Mouse (Mus musculus): ENCODE measurements around the gene Gpc6.

Gene Gpc6

GRCm38 (mm10) chr14:117755231-117755630 is 830.1 kb downstream of the Gpc6 start:
- DNase-seq, result no peak

GRCm38 (mm10) chr14:117756505-117756904 is 831.4 kb downstream of the Gpc6 start:
- DNase-seq, result no peak

DNA sequence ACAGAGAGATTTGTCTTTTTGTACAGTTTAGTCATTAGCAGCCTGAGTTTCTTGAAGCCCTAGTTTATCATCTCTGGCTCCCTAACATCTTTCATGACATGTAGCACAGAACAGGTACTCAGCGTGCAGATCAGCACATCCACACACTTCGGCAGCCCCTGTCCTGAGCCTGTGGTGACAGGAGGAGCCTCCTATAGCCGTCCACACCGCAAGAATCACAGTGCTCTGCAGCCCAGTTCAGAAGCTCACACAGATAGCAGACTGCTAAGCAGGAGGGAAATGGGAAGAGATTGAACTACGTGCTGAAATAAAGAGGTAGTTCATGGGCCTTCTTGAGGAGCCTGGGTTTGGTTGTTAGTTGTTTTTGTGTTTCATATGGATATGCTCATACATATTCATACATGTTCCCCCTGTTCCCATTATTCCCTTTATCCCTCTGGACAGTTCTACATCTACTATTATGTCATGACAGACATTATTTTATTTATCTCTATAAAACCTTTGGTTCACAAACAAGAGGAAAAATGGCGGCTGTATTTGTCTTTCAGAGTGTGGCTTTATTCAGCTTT is 832.8 kb downstream of the Gpc6 start:
- DNase-seq, result no peak

- no peak for DNase-seq
Measured at GRCm38 (mm10) chr14:117760830-117761517, 835.9 kb downstream of the Gpc6 start.

- DNase-seq, result no peak
Measured at GRCm38 (mm10) chr14:117762934-117763333, 837.8 kb downstream of the Gpc6 start.

- no peak for DNase-seq
Measured at GRCm38 (mm10) chr14:117767861-117768260, 842.7 kb downstream of the Gpc6 start.

GRCm38 (mm10) chr14:117768697-117769096 is 843.6 kb downstream of the Gpc6 start:
- DNase-seq, result no peak

- no peak for DNase-seq
Measured at GRCm38 (mm10) chr14:117773373-117773772, 848.3 kb downstream of the Gpc6 start.

DNA sequence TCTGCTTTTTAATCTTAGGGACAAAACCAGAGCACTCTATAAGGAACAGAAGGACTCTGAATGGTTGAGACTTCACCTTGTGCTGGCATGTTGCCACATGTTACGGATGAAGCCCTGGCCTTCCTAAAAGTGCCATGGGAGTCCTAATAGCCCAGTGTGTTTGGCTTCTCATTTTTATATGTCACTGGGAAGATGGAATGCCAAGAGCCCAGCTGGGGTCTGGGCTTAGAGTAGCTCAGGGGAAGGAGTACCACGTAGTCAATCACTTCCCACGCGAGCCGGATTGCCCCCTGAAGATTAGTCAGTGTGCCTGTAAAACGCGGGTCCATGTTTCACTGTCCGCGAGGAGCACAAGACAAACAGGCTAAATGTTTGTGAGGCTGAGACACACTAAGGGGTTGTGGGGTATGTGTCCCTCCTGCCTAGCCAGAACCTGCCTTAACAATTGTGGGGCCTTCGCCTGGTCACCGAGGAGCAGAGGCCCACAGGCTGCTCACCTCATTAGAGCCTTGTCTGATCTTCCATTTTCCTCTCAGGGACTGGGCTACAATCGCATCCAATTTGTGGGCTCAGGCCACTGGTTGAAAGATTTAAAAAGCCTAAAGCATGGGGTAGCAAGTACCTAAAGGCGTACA is 852.9 kb downstream of the Gpc6 start:
- DNase-seq, result no peak

- no peak for DNase-seq
Measured at GRCm38 (mm10) chr14:117778538-117779413, 853.7 kb downstream of the Gpc6 start.

DNA sequence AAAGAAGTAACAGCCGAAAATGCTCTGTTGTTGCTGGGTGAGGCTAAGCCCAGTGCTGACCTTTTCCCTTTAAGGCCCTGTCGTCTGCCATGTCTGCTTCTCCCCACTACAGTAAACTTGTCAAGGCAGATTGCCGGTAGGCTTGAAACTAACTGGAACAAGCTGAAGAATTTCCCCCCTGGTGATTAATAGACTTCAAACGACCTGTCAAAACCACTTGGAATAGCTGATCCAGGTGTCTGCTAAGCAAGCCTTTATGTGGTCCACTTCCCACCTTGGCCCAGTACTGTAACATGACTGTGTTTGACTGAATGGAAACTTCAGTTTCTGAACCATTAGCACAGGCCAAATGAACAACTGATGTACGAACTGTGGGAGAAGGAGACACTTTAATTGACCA is 856.6 kb downstream of the Gpc6 start:
- DNase-seq, result no peak

DNA sequence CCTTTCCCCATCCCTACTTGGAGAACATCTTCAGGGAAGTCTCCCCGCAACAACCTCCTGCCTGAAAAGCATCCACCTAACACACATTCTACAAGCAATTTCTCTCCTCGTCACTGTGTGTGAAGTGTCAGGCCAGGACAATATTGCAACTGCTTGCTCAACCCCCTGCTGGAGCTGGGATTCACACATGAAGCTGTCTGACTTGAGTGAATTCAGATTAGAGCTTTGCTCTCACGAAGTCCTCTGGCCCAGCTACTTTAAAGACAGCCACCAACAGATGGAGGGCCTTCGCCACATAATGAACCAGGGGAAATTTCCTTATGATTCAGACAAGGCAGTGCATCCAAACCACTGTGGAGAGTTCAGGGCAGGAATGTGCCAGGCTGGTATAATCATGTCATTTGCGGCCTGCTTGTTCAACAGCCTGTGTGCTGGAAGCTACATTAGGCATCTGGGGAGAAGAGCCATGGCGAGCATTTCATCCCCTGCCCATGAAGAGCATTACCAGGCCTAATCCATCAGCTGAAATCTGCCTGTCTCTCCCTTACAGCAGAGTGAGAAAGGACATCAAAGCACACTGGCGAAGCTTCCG is 858.7 kb downstream of the Gpc6 start:
- DNase-seq, result no peak

DNA sequence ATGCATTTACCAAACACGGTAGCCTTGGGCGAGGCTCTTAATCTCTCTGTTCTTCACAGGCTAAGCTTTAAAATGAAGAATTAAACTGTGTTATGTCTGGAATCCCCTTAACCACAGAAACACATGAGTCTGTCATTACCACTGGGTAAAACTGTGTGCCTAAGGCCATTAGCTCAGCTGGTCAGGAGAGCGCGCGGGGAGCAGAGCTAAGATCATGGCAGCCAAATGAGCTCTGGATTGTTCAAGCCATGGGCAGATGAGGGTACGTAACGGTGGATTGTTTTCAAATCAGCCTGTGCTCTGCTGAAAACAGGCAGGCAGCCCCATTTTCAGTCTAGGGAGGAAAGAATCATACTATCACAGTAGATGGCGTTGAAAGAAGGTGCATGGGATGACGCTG is 859.8 kb downstream of the Gpc6 start:
- no peak for DNase-seq

- DNase-seq, result no peak
Measured at GRCm38 (mm10) chr14:117785507-117786085, 860.5 kb downstream of the Gpc6 start.

- no peak for DNase-seq
Measured at GRCm38 (mm10) chr14:117786647-117787046, 861.5 kb downstream of the Gpc6 start.

GRCm38 (mm10) chr14:117794874-117795273 is 869.8 kb downstream of the Gpc6 start:
- DNase-seq, result no peak

GRCm38 (mm10) chr14:117796661-117797060 is 871.5 kb downstream of the Gpc6 start:
- no peak for DNase-seq

GRCm38 (mm10) chr14:117800399-117800798 is 875.3 kb downstream of the Gpc6 start:
- DNase-seq, result no peak

DNA sequence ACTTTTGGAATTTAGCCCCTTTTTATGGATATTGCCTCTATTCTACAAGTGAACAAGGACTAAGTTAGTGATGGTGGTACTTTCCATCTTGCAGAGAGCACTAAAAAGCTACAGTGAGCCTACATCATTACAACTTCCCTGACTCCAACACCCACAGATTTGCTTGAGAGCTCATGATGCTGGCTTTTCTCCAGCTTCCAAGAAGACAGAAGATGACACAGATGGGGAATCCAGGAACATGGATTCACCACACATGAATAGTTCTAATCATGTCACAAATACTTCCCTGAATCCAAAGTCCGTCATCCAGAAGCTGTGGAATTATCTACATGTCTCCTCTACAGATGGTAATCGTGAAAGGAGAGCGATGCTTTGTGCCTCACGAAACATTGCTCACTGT is 882.7 kb downstream of the Gpc6 start:
- DNase-seq, result no peak

DNA sequence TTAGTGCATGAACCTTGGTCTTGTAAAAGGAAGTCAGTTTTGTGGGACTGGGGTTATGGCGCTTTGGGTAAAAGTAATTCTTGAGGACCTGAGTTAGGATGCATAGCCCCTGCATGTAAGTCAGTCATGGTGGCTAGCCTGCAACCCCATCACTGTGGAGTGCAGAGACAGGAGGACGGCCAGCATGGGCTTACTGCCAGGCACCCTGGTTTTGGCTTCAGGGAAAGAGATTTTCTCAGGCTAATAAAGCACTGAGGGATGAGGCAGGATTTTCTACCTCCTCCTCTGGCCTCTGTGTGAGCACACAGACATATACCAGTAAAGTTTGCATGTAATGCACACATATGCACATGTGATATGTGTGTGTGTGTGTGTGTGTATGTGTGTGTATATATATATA is 883.2 kb downstream of the Gpc6 start:
- DNase-seq, result no peak

GRCm38 (mm10) chr14:117810321-117811270 is 885.5 kb downstream of the Gpc6 start:
- no peak for DNase-seq
